Comparison of ENCODE assay signal across 20 mouse cellular contexts in genomic region chr16:91822325-91822724, GRCm38 (mm10).
"Had no signal": no experiment of that assay in that cellular context is flagged by ENCODE, and none has a peak within 500 bp of the region (broad histone marks: within the 10 kb centered on the region; RNA-seq: fewer than 3 reads in every experiment).

No protein-coding gene starts in this region.

- DNase-seq: kidney, adult 2 months; kidney, postnatal 10 days; kidney, postnatal 36 days; layer of hippocampus, postnatal 36 days; lung, adult 18-20 months; lung, postnatal 10 days; lung, postnatal 36 days; retina, postnatal 1 day; right cerebral cortex, postnatal 25 days; spleen, adult 18-20 months; thymus, postnatal 25 days had no signal

- H3K9me3 ChIP-seq: lung, embryonic 15.5 days; midbrain, embryonic 10.5 days; midbrain, embryonic 13.5 days; neural tube, embryonic 13.5 days; stomach, embryonic 15.5 days had no signal

- ATAC-seq: midbrain, embryonic 13.5 days; midbrain, embryonic 16.5 days had no signal

- H3K4me2 ChIP-seq: lung, embryonic 15.5 days; midbrain, embryonic 13.5 days; neural tube, embryonic 13.5 days; stomach, embryonic 15.5 days had no signal

- H3K4me3 ChIP-seq: left cerebral cortex, adult 2 months; lung, embryonic 15.5 days; megakaryocyte, embryonic 14.5 days; midbrain, embryonic 10.5 days; midbrain, embryonic 13.5 days; myocyte; neural tube, embryonic 13.5 days; stomach, embryonic 15.5 days had no signal

- H3K9ac ChIP-seq: lung, embryonic 15.5 days; midbrain, embryonic 13.5 days; neural tube, embryonic 13.5 days; stomach, embryonic 15.5 days had no signal

- H3K27me3 ChIP-seq: lung, embryonic 15.5 days; midbrain, embryonic 13.5 days; neural tube, embryonic 13.5 days; stomach, embryonic 15.5 days had no signal

- H3K27ac ChIP-seq: left cerebral cortex, adult 2 months; lung, embryonic 15.5 days; midbrain, embryonic 10.5 days; midbrain, embryonic 13.5 days; neural tube, embryonic 13.5 days; stomach, embryonic 15.5 days had no signal
